Mouse (Mus musculus) embryo, embryonic 9.5 days (tissue): ENCODE measurements at regions not wholly inside any gene's neighbourhood (a gene's known extent, or its start where the extent isn't known, plus 50 kb on each side); places are given as distances from the start of the nearest gene placed in this dataset.
A peak's percentile ranks its signal among the peaks of the same experiment; 100 is the strongest.
"Not testable (repeated sequence)": the region's sequence is repeated elsewhere in the genome, so short reads cannot be mapped to it uniquely, and the experiment has no call there.

ENCODE experiments used
- DNase-seq: peaks from one replicate; pipeline ENCODE4 v3.0.0-alpha.2; 2017; ENCODE audit errors: extremely low spot score

DNA sequence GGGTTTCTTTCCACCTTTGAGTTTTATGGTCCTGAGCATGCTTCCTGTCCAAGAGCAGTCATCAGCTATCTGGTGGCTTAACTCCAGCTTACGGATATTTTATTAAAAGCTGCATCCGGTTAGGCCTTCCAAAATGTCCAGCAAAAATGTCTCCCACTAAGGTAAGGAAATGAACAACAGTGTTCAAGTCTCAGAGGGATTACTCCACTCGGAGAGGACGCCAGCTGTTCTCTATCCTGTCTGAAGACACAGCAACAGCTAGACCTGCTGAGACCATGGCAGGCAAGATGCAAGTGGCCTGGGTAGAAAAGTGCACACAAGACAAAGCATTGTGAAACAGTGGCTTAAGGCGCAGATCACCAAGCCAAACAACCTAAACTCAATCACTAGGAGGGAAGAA is 479.9 kb downstream of the Tns1 start:
- DNase-seq: no peak

DNA sequence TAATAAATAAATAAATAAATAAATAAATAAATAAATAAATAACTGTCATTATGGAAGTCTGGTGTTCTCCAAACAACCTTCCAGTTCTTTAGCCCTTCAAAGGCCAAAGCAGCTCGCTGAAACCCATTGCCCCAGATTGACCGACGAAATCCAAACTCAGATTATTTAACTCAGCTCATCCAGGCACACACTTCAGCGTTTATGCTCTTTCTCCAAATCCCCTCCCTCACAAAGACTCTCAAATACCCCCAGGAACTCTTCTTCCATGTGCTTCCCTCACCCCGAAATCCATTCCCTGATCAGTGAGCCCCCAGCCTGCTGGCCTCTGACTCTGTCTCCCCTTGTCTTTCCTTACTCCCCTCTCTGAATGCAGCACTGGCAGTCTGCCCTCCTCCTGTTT is 480.8 kb downstream of the Tns1 start:
- DNase-seq: no peak

DNA sequence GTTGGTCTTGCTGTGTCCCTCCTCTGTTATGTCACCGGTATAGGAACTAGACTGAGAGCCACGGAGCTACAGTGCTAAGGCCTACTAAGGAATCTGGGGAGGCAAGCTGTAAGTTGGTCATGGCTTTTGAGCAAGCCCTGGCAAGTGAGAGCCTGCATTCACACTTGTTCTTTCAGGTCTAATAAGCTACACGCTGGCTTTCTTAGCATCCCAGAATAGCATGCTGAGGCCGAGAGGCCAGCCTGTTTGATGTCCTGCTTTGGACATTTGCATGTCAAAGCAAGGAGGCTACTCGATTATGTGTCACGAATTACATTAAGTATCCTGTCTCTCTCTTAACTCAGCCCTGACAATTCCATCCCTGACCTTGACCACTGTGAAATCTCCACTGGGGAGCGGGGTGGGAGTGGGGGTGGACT is 481.5 kb downstream of the Tns1 start:
- DNase-seq: peak; percentile 21

DNA sequence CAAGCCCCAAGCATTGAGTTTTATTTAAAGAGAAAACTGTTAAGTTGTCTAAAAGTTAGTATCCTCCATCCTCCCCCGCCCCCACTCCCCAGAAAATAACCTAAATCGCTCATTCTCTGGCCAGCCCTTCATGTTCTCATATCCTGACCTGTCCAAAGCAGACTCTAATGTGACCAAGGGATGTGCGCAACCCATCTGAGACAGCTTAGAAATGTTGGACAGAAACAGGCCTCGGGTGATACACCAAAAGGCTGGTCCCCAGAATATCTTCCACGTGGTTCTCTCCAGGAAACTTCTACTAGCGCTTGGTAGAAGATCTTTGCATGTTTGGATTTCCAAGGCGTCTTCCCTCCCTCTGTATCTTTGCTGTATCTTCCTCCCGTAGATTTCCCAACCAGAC is 482.8 kb downstream of the Tns1 start:
- DNase-seq: no peak

DNA sequence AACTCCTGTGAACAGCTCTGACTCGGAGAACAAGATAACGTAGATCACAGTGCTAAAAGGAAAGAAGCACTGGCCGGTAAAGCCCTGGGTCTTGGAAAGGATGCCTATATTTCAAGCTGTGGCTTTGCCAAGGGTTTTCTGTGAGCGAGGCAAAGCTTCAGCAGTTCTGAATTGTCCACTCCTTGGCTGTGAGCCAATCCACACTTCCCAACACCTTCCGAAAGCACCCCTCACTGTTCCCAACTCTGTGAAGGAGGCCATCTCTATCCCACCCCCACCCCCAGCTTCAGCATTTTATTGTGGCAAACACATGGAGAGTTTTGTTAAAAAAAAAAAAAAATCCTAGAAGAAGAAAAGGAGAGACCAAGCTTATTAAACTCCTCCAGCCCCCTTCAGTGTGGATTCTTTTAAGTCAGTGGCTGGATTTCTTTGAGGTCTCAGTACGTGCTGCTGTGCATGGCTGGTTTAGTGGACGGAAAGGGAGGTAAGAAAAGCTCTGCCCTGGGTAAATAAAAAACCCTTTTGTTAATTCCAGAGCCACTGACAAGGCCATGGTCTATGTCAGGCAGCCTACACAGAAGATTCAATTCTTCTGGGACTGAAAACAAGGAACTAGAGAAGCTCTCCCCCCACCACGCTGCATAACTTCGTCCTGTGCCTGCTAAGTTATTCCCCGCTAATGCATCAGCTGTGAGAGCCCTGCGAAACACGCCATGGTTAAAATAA is 483.4 kb downstream of the Tns1 start:
- DNase-seq: no peak

DNA sequence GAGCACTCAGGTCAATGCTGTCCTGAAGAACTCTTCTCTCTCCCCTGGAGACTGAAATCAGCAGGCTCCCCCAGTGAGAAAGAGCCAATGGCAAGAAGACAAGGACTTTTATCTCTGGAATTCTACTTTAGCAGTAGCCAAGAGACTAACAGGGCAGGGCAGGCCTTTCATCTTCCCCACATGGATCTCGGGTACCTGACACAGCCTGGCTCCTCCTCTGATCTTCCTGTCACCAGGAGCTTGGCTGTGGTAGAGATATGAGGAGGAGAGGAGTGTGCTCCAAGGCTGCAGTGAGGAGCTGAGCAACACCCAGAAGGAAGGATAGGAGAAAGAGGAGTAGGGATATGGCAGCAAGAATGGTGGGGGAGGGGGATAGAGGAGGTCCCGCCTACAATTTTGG is 488.5 kb downstream of the Tns1 start:
- DNase-seq: no peak

DNA sequence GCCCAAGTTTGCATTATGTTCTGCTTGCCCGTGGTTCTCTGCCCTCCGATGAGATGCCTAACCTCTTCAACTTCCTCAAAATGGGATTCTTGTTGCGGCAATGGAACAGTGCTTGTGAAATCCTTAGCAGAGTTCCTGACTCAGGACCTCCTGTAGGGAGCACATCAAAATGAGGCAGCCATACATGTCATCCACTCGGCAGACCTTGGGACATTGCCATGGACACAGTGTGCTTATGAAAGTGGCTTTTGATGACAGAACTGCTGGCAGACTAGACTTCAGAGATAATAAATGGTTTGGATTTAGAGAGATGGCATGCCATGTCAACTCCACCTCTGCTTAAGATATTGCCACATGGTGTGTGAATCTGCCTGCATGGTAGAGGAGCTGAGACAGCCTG is 489.4 kb downstream of the Tns1 start:
- no peak for DNase-seq

DNA sequence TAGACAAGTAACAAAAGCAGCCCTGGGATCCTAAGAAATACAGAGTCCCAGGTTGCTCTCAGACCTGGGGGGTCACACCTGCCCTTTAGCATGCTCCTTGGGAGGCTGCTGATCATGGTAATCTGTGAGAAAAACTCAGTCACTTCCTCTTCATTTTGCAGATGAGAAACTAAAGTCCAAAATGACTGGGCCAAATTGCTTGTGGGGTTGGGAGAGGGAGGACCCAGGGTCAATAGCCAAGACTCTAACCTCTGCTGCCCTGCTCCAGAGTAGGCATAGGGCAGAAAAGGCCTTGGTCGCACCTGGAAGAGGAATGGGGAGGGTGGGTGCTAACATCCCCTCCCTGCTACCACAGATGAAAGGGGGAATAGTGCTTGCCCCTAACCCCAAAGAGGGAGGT is 491.2 kb downstream of the Tns1 start:
- DNase-seq: no peak

DNA sequence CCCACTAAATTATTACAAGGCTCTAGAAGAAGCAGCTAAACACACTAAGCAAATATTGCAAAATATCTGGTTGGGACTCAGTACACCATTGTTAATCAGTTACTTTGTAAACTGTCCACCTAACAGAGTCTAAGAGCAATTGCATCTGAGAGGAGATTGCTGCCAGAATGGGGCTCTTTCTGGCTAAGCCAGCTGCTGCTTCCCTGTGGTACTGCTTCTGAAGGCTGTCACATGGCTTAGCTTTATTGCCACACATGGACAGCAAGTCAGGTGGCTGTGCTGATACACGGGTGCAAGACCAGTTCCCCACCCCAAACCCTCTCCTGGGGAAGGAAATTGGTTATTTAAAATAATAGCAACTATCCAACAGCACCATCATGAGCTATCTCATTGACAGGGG is 493.9 kb downstream of the Tns1 start:
- no peak for DNase-seq

DNA sequence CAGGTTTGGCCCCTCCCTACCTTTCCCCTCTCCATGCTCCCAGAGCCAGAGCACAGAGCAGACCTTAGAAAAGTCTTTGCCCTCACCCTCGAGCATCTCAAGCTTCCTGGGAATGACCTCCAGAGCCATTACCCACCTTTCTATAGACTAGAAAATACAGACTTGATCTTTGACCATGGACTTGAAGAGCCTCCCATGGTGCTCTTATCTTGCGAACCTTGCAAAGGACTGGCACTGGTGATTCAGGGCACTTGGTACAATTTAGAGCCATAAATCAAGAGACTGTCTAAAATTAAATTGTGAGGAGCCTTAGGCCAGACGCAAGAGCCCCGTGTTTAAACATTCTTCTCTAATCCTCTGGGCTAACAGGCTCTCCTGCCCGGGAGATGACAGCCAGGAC is 498.9 kb downstream of the Tns1 start:
- DNase-seq: no peak

DNA sequence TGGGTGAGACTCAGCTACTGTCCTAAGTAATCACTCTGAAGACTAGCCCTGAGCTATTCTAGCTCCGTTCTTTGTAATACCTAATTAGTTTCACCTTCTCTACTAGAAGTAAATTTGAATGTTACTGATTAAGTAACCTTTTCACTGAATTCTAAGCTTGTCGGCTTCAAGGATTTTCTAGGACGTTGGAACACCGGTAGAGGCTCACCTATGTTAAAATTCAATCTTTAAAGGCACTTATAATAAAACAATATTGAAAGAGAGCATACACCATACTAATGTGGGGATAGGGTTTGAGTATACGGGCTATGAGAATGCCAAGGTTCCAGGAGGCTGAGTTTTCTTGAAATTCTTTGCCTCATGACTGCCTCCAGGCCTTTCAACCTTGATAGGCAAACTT is 503.1 kb downstream of the Tns1 start:
- not testable (repeated sequence) for DNase-seq

DNA sequence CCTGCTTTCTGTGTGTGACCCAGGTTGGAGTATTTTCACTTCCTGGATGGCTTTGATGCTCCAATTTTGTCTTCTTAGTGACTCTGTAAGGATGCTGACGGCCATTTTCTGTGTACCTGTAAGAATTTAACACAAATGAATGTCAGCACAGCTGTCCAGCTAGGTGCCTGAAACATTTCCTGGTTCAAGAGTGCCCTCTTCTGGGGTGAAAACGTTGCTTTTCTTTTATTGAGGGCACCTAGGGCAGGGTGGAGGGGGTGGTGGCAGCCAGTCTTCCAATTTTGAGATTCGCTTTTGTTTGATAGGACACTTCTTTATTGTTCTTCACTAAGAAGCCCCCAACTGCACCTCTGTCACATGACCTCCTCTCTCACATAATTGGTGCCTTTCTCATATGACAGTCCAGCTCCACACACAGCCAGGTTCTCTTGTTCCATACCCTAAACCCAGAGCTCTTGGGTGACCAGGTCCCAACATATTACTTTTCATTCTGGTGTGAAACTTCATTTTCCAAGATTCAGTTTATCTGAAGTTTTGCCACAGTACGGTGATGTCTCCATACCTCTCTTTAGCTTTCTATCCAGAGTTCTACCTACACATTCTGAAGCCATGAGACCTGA is 505.6 kb downstream of the Tns1 start:
- peak; percentile 58 for DNase-seq

DNA sequence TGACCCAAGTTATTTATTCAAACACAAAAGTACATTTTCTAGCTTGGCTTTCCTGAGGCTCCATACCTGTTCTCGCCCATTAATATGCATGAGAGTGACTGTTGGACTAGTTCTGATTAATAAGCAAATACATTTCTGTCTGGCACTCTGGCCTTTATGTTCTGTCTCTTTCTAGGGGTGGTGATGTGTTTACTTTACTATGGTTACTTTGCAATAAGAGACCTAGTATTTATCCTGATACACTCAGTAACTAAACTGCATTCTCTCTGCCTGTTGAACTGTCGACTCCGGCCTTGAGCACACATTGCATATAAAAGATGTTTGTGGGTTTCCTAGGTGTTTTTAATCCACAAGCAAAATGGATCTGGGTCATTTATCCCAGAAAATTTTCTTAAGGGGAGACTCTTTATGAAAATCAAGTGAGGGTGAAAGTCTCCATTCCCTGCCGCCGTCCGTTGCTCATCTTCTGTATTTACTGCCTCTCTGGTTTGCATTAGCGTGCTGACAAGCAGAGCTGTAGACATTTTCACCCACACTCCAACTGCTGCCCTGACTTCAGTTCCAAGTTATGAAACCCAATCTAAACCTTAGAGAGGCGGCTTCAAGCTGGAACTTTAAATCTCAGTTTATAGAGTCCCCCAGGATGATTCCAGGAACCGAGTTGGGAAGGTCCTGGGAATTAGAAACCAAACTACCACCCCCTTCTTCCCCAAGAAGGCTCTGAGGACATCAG is 530.4 kb downstream of the Tns1 start:
- DNase-seq: no peak

DNA sequence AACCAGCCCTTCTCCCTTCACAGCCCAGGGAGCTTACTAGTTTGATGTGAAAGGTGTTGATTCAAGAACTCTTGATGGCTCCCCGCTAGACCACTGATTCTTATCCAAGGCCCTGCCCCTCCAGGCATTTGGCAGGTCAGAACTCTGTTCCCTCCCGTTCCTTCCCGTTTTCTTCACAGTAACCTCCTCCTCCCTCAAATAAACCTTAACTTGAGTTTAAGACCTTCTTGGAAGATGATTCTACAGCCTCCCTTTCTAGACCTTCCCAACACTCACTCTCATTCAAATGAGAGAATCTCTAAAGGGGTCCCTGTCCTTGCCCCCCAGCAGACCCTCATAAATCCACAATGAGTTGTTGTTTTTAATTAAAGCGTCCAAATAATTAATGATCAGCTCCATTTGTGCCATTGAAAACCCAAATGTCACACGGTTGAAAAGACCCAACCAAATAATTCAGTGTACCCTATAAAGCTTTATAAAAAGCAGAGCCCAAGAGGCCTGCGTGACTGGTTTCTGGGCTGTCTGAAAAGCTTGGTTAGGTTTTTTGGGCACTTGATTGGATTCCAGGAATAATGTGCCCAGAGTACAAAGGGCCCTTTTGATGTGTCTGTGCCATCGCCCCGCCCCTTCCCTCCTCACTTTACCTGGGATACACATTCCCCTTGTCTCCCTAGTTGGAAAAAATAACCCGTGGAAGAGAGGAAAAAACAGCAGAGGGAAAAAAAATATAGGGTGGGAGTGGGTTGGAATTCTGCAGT is 532.7 kb downstream of the Tns1 start:
- DNase-seq: no peak

DNA sequence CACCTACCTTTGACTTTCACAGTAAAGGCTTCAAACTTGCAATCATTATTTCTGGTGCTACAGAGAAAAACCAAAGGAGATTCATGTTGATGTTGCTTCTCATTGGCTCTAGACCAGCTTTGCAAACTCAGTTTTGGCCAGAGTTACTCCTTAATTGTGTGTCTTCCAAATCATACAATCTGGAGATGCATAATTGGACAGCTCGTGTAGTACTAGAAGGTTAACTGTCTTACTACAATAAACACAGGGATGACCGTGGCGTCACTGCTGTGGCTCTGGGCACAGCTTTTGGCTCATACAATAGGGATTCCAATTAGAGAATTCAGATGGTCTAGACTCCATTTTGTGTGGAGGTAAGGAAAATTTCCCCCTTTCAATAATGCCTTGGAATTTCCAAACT is 544.6 kb downstream of the Tns1 start:
- DNase-seq: no peak

DNA sequence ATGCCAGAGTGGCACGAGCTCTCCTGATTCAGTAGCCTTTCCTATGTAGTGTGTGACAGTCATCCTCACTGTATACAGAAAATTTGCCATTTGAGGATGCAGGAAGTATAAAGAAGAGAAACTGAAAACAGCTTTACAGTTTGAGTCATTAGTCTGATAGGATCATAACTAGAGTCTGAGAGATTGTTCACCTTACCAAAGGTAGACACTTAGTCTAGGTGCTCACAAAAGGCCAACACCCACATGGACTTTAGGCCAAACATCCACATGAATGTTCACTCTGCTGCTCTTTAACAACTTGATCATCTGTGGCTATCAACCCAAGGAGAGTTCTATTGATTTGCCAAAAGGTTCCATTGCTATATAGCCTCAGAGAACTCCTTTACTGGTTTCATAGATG is 547.2 kb downstream of the Tns1 start:
- no peak for DNase-seq

DNA sequence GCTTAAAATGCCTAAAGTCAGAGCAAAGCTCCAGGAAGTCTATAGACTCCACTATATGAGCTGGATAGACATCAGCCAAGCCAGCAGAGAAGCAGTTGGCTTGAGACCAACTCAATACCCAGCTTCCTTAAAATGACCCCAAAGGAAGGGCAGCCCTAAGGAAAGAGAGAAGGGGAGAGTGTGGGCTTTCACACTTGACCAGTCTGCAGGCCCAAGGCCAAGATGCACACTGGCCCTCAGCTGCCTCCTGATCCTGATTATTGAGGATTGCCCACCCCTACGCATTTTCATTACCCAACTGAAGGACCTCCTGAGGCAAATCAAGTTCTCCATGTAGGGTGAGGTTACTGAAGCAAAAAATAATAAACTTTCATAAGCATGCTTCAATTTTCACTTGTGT is 548.6 kb downstream of the Tns1 start:
- DNase-seq: no peak

DNA sequence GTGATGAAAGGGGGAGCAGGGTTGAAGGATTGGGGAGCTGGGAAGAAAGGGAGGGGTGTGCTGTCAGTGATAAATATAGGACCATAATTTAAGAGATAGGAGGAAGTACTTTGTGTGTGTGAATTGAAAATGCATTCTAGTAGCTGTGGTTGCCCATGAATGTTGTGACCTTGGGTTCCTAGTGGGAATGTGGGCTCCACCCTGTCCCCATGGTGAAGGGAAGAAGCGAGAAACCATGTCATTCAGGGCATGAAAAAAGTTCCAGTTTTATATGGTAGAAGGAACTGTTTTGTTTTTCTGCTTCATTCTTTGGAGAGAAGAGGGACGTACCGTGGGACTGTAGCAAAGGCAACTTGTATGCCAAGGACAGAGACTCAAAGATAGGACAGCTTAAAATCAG is 553.3 kb downstream of the Tns1 start:
- no peak for DNase-seq

DNA sequence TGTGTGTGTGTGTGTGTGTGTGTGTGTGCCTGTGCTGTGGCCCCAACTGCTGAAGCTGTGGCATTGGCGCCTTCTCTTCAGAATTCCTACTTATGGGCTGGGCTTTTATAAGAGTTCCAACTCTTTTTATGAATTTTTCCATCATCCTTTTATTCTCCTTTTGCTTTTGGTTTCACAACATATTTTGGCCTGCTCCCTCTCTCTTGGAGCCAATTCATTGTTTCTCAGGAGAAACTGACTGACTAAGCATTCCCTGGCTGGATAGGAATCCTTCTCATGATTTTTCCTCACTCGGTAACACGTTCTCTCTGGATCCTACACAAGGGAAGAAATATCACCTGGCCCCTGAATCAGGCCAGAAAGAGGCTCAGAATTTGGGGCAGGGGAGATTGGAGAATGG is 551.1 kb upstream of the Tnp1 start:
- no peak for DNase-seq

DNA sequence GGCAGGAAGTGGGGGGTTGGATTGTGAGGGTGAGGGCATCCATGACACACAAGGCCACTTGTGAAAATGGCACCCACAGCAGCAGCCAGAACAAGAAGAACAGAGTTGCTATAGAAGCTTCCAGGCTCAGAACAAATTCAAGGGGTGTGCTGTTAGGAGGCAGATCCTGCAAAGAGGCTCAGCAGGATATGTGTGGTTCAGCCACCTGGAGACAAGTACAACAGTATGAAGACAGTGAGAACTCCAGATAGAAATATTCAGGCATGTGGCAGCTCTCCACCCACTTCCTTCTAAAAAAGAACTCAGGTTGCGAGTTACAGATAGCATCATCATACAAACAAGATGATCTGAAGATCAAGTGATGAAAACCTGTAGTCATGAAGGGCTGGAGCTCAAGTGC is 544.9 kb upstream of the Tnp1 start:
- DNase-seq: no peak

DNA sequence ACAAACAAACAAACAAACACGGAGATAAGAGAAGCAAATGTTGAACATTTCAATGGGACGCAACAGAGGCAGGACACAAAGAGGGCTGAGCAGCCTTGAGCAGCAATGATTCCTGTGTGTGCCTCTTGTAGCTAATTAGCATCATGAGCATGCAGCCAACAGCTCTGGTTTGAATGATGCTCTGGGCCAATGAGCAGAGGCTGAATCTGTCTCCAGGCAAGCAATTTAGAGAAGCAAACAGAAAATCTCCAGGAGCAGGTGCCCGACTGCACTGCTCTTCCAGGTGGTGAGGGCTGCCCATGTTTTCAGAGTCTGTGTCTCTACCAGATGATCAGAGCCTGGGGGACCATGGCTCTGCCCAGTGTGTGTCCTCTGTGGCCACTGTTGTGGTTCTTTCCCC is 532.2 kb upstream of the Tnp1 start:
- no peak for DNase-seq

DNA sequence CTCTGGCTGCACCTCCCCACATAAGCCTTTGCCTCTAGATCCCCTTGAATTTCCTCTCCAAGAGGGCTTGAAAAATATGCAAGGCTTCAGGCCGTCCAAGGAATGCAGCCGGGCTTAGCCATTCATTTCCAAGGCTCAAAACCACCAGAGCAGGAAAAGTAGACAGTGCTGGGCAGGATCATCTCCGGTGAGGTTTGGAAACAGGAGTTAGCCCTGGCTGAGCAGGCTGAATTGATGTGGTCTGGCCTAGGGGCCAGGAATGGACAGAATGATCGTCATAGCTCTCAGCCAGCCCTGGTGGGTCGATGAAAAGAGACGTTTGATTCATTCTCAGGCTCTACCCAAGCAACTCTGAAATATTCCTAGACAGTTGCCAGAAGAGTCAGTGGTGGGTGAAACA is 529.7 kb upstream of the Tnp1 start:
- no peak for DNase-seq

DNA sequence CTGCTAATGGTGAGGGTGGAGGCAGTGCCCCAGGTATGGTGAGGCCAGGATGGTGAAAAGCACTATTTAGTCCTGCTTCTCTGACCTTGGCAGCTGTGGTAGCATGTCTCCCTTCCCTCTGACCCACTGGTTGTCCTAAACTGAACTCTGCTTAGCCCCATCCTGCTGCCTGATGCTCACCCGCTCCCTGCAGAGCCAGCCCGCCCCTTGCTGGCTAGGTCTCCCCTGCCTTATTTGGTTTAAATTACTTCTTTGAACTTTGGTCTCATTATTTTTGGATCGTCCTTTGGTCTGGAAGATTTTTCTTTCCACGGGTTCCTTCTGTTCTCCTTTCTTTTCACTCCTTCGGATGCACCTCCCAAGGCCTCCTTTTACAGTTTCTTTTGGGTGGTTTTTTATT is 525.7 kb upstream of the Tnp1 start:
- no peak for DNase-seq
